Mouse (Mus musculus) left cerebral cortex, postnatal 14 days (tissue): ENCODE measurements around the gene Stag1. TPM values are rescaled to one million over a fixed set of nuclear protein-coding genes. Genes with fewer than 3 reads are reported as not detected.

Source experiments
- DNase-seq, 2 experiments: peaks; one replicate each; pipeline ENCODE4 v3.0.0; 2021 to 2022; ENCODE audit warnings: low spot score in 2 of 2, mixed read lengths in 1 of 2
- intact Hi-C: fragments of 180-260 bp; cut with DNase I; formaldehyde crosslinking; loops from one replicate; pipeline ENCODE4 v1.15.1; 2025
- long read RNA-seq, 2 experiments: library from polyadenylated mRNA; stranded (forward); transcript quantifications; one replicate each; pipeline ENCODE4 v2.0.0; 2021
- total RNA-seq, 2 experiments: library from RNA; stranded (reverse); gene quantifications; 2 replicates each; pipeline ENCODE4 v1.2.3; 2021

Gene Stag1
- total RNA-seq, result 10 to 100 TPM; 33.4 to 34.3 TPM
- long read RNA-seq, experiment 1, full-length matches to known transcripts, result 1 of 6 reads
- long read RNA-seq, experiment 1, partial matches to known transcripts, result 0 of 6 reads
- long read RNA-seq, experiment 1, other reads (novel, unspliced or antisense), result 5 of 6 reads
- long read RNA-seq, experiment 2, partial matches to known transcripts, result 5 of 11 reads
- long read RNA-seq, experiment 2, other reads (novel, unspliced or antisense), result 5 of 11 reads

DNA sequence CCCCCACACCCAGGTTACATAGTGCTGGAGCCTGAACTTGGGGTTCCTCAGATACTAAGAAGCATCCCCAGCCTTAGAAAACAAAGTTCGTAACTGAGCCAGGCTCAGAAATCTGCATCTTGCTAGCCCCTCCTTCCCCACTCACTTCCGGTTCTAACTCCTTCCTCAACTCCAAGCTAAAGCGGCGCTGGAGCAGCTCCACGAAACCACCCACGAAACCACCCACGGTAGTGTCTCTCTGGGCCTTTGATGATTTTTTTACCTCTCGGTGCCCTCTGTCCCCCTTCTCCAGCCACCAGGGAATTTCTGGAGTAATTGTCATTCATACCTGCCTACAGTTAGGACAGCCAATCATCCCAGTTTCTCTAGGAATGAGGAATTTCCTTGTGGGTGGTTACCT, at the start of gene Stag1:
Gene Stag1, plus strand, starts transcription at position 253 of the 400 bp plus-strand sequence.
- no peak for DNase-seq
- intact Hi-C loops, result no loop called here

DNA sequence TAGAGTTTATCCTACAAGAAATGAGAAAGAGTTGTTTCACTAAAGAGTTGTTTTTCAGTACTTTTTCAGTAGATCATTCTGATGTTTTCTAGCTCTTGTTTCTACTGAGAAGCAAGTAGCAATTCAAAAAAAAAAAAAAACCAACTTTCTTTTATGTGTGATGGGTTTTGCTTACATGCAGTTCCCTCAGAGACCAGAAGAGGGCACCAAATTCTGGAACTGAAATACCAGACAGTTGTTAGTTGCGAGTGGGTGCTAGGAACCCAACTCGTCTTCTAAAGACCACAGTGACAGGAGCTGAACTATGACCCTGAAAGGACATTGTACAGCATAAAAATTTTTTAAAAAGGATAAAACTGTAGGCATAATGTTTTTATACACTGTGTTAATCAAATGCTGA, 49.3 kb upstream of the Stag1 start:
- intact Hi-C loops, result loop anchor here (5.0 to 10.0 kb wide), 2 partner anchors 96 to 376 kb away; no protein-coding TSS in a partner anchor
- peak in 1 of 2 experiments; percentile 22 for DNase-seq

GRCm38 (mm10) chr9:100555686-100556085, 41.9 kb upstream of the Stag1 start:
- DNase-seq, result no peak
- intact Hi-C loops, result no loop called here

GRCm38 (mm10) chr9:100558023-100558573, 39.5 kb upstream of the Stag1 start:
- intact Hi-C loops, result no loop called here
- no peak for DNase-seq

DNA sequence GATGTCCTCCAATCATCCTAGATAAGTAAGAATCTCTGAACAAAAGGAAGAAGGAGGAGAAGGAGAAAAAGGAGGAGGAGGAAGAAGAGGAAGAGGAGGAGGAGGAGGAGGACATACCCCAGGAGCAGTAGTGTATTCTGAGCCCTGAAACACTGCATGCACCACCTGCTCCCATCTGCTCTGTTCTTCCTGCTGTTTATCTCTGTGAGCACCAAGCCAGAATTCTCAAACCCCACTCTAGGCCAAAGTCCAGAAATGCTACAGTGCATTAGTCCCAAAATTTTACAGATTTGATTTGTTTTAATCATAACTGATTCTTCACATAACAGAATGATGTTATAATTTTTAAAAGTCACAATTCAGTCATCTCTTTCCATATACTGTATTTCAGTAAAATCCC, 38.6 kb upstream of the Stag1 start:
- intact Hi-C loops, result no loop called here
- no peak for DNase-seq

DNA sequence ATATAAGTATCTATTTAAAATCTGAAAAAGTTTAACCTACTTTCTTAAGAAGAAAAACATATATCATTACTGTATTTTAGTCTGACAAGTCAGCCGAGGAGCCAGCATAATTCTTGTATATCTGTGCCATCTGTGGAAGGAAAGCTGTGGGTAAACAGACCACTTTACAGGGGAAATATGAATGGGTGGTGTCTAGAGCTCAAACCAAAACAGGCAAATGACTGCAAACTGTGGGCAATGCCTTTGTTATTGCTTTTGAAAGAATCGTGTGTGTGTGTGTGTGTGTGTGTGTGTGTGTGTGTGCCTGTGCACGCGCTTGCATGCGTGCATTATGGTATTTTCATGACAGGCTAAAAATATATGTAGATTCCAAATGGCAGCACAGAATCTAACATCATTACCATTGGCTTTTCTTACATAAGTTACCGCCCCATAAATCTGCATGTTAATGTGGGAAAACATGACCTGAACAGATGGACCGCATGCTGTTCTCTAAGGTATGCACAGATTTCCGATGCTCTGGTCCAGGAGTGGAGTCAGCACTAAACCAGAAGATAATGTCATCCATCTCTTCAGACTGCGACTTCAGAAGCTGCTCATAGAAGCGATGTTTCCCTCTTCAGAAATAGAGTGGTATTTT, 37.2 kb upstream of the Stag1 start:
- peak; percentile 10 to 62 for DNase-seq
- intact Hi-C loops, result no loop called here

- intact Hi-C loops, result no loop called here
- peak; percentile 18 to 41 for DNase-seq
These were observed 27.6 kb upstream of the Stag1 start for GRCm38 (mm10) chr9:100569798-100570625.

DNA sequence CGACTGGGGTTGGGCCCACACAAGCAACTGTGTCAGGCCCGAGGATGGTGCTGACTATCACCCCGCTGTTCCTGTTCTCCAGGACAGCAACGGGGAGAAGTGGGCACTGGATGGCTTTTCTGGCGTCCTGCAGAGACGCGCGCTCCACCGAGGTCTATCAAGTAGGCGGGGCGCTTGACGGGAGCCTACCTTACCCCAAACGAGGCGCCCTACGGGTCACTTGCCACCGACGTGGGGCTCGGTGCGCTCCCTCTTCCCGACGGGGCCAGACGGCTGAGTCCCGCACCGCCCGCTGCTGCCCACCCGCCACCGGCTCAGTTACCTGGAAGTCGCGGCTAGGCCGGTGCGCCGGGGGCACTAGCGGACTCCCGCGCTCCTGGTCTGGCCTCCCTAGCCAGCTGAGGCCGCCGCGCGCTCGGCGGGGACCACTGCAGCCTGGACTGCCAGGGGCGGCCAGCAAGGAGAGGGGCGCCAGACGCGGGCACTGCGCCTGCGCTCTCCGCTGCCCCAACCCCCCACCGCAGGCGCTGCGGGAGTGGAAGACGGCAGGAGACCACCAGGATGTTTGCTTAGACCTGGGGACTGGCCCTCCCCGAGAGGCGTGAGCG, 26.9 kb upstream of the Stag1 start, which contains the start of gene Slc35g2:
Gene Slc35g2, minus strand, starts transcription at position 465 of the 608 bp plus-strand sequence.
- intact Hi-C loops, result no loop called here
- peak in 1 of 2 experiments; percentile 51 for DNase-seq

GRCm38 (mm10) chr9:100571511-100571910, 26.1 kb upstream of the Stag1 start:
- DNase-seq, result no peak
- intact Hi-C loops, result no loop called here

DNA sequence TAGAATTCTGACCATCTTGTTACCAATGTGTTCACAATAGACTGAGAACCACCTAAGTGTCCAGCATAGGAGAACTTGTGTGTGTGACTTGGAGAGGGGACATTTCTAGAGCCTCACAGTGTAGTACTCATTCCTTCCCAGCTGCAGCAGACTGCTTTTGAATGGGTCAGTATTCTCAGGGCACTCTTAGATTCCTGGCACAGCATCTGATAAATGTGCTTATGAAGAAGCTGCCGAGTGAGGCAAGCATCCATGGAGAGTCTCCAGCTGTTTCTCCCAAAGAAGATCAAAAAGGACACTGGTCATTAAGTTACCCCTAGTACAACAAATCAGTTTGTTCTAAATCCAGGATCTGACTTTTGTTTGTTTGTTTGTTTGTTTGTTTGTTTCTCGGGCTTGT, 24.3 kb upstream of the Stag1 start:
- intact Hi-C loops, result no loop called here
- peak in 1 of 2 experiments; percentile 46 for DNase-seq

GRCm38 (mm10) chr9:100573942-100574341, 23.7 kb upstream of the Stag1 start:
- intact Hi-C loops, result no loop called here

DNA sequence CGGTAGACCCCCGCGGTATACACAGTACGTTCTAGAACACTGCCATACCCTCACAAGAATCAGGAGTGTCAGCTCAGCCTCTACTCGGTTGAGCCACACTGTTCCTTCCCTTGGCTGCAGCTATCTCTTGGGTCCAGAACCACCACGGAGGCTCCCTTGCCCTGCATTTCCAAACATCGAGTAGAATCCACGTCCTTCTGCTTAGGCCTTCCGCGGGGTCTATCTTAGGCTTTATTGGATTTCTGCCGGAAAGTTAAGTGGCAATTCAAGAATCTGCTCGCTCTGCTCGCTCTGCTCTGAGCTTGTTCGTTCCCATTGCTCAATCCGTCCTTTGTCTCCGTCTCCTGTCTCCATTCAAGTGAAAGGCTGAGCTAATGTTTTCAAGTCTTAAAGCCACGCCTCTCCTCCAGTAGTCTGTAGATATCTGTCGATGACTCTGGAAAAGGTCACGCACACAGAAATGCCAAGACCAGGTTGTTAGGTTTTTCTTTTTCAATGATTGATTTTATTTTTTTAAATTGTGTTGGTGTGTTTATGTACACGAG, 17.3 kb upstream of the Stag1 start:
- no peak for DNase-seq
- intact Hi-C loops, result no loop called here

More at GRCm38 (mm10) chr9:100573942-100574341, 23.7 kb upstream of the Stag1 start:
- no peak for DNase-seq

- DNase-seq, result no peak
- intact Hi-C loops, result no loop called here
These were observed 15.8 kb upstream of the Stag1 start for GRCm38 (mm10) chr9:100581543-100582492.

GRCm38 (mm10) chr9:100582883-100583575, 14.6 kb upstream of the Stag1 start:
- intact Hi-C loops, result no loop called here
- DNase-seq, result no peak

- no peak for DNase-seq
- intact Hi-C loops, result no loop called here
These were observed 13.6 kb upstream of the Stag1 start for GRCm38 (mm10) chr9:100584031-100584430.

DNA sequence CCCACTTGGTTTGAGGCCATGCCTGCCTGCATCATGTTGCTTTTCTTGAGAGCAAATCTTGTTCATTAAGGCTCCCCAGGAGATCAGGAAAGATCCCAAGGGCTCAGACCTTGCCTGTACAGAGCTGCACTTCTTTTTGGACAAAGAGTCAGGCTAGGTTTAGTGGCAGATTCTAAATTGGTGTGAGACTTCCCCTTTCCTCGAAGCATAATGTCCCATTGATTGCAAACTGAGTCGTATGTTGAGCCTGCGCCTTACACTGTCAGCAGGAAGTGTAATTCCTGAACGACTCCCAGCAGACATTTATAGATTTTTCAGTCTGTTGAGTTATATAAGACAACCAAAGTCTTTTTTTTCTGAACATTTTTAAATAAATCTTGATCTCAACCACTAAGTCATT, 7.1 kb upstream of the Stag1 start:
- intact Hi-C loops, result no loop called here
- DNase-seq, result no peak

GRCm38 (mm10) chr9:100596317-100596716, 1.3 kb upstream of the Stag1 start:
- intact Hi-C loops, result no loop called here

More at GRCm38 (mm10) chr9:100596317-100596716, 1.3 kb upstream of the Stag1 start:
- DNase-seq, result no peak
